Mouse (Mus musculus): ENCODE results near the gene Mllt6. TPM values are rescaled to one million over a fixed set of nuclear protein-coding genes. Genes with fewer than 3 reads are reported as not detected.

The Mllt6 gene
- total and polyA plus RNA-seq, 3 experiments = 17.2 to 17.6 TPM; not detected in 1

DNA sequence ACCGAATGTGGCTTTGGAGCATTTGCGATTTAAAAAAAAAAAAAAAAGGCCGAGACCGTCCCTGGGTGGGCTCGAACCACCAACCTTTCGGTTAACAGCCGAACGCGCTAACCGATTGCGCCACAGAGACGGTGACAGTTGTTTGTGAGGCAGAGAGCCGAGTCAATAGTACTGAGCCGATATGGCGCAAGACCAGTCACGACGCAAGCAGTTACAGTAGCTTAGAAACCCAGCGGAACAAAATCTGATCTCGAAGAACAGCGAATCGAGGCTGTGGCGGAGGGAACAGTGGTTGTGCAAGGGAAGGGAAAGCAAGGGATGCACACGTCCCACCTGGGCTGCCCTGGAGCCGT lies 39.2 kb downstream of the Mllt6 start:
- Histone ChIP-seq H3K36me3 (ENCODE audit: control insufficient read depth in 1 of 2, insufficient read depth in 2 of 2, low read length in 2 of 2) (peaks cover 0 to 12% of the 10 kb centered on the region in 2 experiments; a peak in 3 of 4 replicates), H3K79me2 (ENCODE audit: control insufficient read depth, insufficient read depth, low read length, poor library complexity) (peaks cover 31% of the 10 kb centered on the region), H3K27me3 (ENCODE audit: control insufficient read depth in 1 of 2, insufficient read depth in 2 of 2, low read length in 2 of 2) (no peaks in the 10 kb centered on the region), H3K27ac (ENCODE audit: control insufficient read depth, low read depth, low read length) (peak overlapping the region; percentile 51), H3K4me3 (ENCODE audit: control insufficient read depth in 1 of 2, insufficient read depth in 1 of 2, low read depth in 2 of 2, low read length in 2 of 2) (peak overlapping the region; percentile 72 to 94), H3K9me3 (replicated peaks; ENCODE audit: insufficient read depth, low read length) (no peaks in the 10 kb centered on the region), H3K9ac (ENCODE audit: control insufficient read depth, low read depth, low read length, poor library complexity, severe bottlenecking) (peak overlapping the region; percentile 83), H3K4me1 (ENCODE audit: control insufficient read depth in 1 of 2, insufficient read depth in 2 of 2, low read length in 2 of 2) (peaks cover 0 to 19% of the 10 kb centered on the region in 2 experiments; a peak in 3 of 4 replicates)
- DNase-seq (ENCODE audit: low read depth, low spot score) = peak; percentile 93
- no peak for TF ChIP-seq MYB (IDR thresholded peaks at IDR 0.05; ENCODE audit: low read depth, low read length)
- TF ChIP-seq MYC (IDR thresholded peaks at IDR 0.05; ENCODE audit: low read depth, low read length) = no peak
- no peak for TF ChIP-seq JUND (IDR thresholded peaks at IDR 0.05; ENCODE audit: low read depth, low read length)
- no peak for TF ChIP-seq NELFE (IDR thresholded peaks at IDR 0.05; ENCODE audit: low read depth, low read length)
- no peak for TF ChIP-seq SMC3 (IDR thresholded peaks at IDR 0.05; ENCODE audit: low read depth, low read length)
- TF ChIP-seq POLR2AphosphoS5 (IDR thresholded peaks at IDR 0.05; ENCODE audit: borderline replicate concordance, low read depth, low read length) = no peak
- TF ChIP-seq ZMIZ1 (IDR thresholded peaks at IDR 0.05; ENCODE audit: low read depth, low read length) = no peak
- TF ChIP-seq RCOR1 (IDR thresholded peaks at IDR 0.05; ENCODE audit: low read depth, low read length) = no peak
- no peak for TF ChIP-seq MAX (IDR thresholded peaks at IDR 0.05; ENCODE audit: low read length)
- no peak for TF ChIP-seq MEF2A (IDR thresholded peaks at IDR 0.05; ENCODE audit: extremely low read depth, insufficient replicate concordance, low read depth, low read length, poor library complexity, severe bottlenecking)
- TF ChIP-seq MAFK (IDR thresholded peaks at IDR 0.05; ENCODE audit: borderline replicate concordance, low read depth, low read length) = peak; percentile 99
- TF ChIP-seq ZNF384 (IDR thresholded peaks at IDR 0.05; ENCODE audit: low read depth, low read length) = peak; percentile 96
- TF ChIP-seq TBP (IDR thresholded peaks at IDR 0.05; ENCODE audit: low read depth, low read length) = peak; percentile 100
- TF ChIP-seq CHD1 (IDR thresholded peaks at IDR 0.05; ENCODE audit: low read depth, low read length) = peak; percentile 75; the same call in 1 of the 2 replicates
- no peak; the same call in 1 of the 2 replicates for TF ChIP-seq ETS1 (IDR thresholded peaks at IDR 0.05; ENCODE audit: low read depth, low read length)
- TF ChIP-seq ZC3H11A (IDR thresholded peaks at IDR 0.05; ENCODE audit: low read depth, low read length) = no peak
- no peak for TF ChIP-seq MAZ (IDR thresholded peaks at IDR 0.05; ENCODE audit: low read depth, low read length)
- TF ChIP-seq GABPA (IDR thresholded peaks at IDR 0.05; ENCODE audit: low read depth, low read length) = no peak
- no peak for TF ChIP-seq E2F4 (IDR thresholded peaks at IDR 0.05; ENCODE audit: borderline replicate concordance, low read depth, low read length)
- no peak for TF ChIP-seq GATA1 (IDR thresholded peaks at IDR 0.05; ENCODE audit: low read depth, low read length)
- no peak; the same call in 1 of the 2 replicates for TF ChIP-seq SIN3A (IDR thresholded peaks at IDR 0.05; ENCODE audit: low read length)
- TF ChIP-seq CHD2 (IDR thresholded peaks at IDR 0.05; ENCODE audit: low read length) = no peak
- no peak for TF ChIP-seq UBTF (IDR thresholded peaks at IDR 0.05; ENCODE audit: borderline replicate concordance, insufficient read depth, low read depth, low read length)
- TF ChIP-seq KAT2A (conservative IDR thresholded peaks at IDR 0.05; ENCODE audit: low read depth, low read length) = peak; percentile 83
- TF ChIP-seq TAL1 (IDR thresholded peaks at IDR 0.05; ENCODE audit: low read length) = no peak
- TF ChIP-seq CTCF (IDR thresholded peaks at IDR 0.05 in 2 of 3, conservative IDR thresholded peaks at IDR 0.05 in 1 of 3; ENCODE audit: control insufficient read depth in 1 of 3, insufficient read depth in 1 of 3, low read depth in 2 of 3, low read length in 3 of 3, poor library complexity in 1 of 3, severe bottlenecking in 1 of 3) = no peak
- no peak for TF ChIP-seq RAD21 (IDR thresholded peaks at IDR 0.05; ENCODE audit: low read depth, low read length)
- 0 out of 2 replicates have a peak, but pooled peaks have one; percentile 24 for TF ChIP-seq HCFC1 (IDR thresholded peaks at IDR 0.05; ENCODE audit: low read depth, low read length)
- no peak for TF ChIP-seq MXI1 (IDR thresholded peaks at IDR 0.05; ENCODE audit: low read depth, low read length)
- peak; percentile 82 for TF ChIP-seq ELF1 (IDR thresholded peaks at IDR 0.05; ENCODE audit: low read depth, low read length)
- TF ChIP-seq BHLHE40 (IDR thresholded peaks at IDR 0.05; ENCODE audit: borderline replicate concordance, low read depth, low read length) = no peak
- TF ChIP-seq USF1 (IDR thresholded peaks at IDR 0.05; ENCODE audit: low read depth, low read length) = 0 out of 2 replicates have a peak, but pooled peaks have one; percentile 1
- no peak for TF ChIP-seq POLR2AphosphoS2 (IDR thresholded peaks at IDR 0.05; ENCODE audit: low read length)
- TF ChIP-seq POLR2A (IDR thresholded peaks at IDR 0.05; ENCODE audit: control insufficient read depth in 1 of 2, insufficient read depth in 1 of 2, low read depth in 1 of 2, low read length in 2 of 2, poor library complexity in 1 of 2) = no peak
- TF ChIP-seq USF2 (IDR thresholded peaks at IDR 0.05; ENCODE audit: borderline replicate concordance in 1 of 2, insufficient read depth in 1 of 2, low read depth in 1 of 2, low read length in 2 of 2) = no peak
- TF ChIP-seq EP300 (IDR thresholded peaks at IDR 0.05; ENCODE audit: low read depth in 1 of 2, low read length in 2 of 2) = no peak
- TF ChIP-seq ZKSCAN1 (IDR thresholded peaks at IDR 0.05; ENCODE audit: low read depth, low read length) = no peak
- peak; percentile 28; the same call in 1 of the 2 replicates for TF ChIP-seq NRF1 (IDR thresholded peaks at IDR 0.05; ENCODE audit: insufficient read depth, low read depth, low read length, poor library complexity, severe bottlenecking)

Data from MEL (cell line).